Mouse (Mus musculus) bone marrow macrophage, adult 2 months (primary cell): ENCODE measurements at regions not wholly inside any gene's neighbourhood (a gene's known extent, or its start where the extent isn't known, plus 50 kb on each side); places are given as distances from the start of the nearest gene placed in this dataset.
"Not testable (repeated sequence)": the region's sequence is repeated elsewhere in the genome, so short reads cannot be mapped to it uniquely, and the experiment has no call there.

Experiments used
- CTCF ChIP-seq: IDR thresholded peaks from 2 replicates; pipeline ENCODE4 v1.5.1; 2012; ENCODE audit warnings: low read depth, mild to moderate bottlenecking, low read length, moderate library complexity
- POLR2A ChIP-seq: IDR thresholded peaks from 2 replicates; pipeline ENCODE4 v1.6.1; 2012; ENCODE audit warnings: mild to moderate bottlenecking, low read depth, low read length, borderline replicate concordance

- TF ChIP-seq CTCF, POLR2A: not testable (repeated sequence)
These were observed 863.6 kb downstream of the Dad1 start for GRCm38 (mm10) chr14:53390307-53390706.
